Mouse (Mus musculus) liver, embryonic 13.5 days (tissue): ENCODE measurements around the gene Rlbp1. TPM values are rescaled to one million over a fixed set of nuclear protein-coding genes. Genes with fewer than 3 reads are reported as not detected.

ENCODE experiments used
- ATAC-seq: fragments of 200-750 bp; cut with Nextera tagmentation; 2 replicates; pipeline ENCODE4 v1.8.0; 2017; ENCODE audit warnings: low read depth, mild to moderate bottlenecking, moderate number of reproducible peaks, moderate library complexity
- DNase-seq: peaks from one replicate; pipeline ENCODE4 v3.0.0; 2022
- H3K27ac ChIP-seq: fragments of 300-500 bp; sonication (generic); 2 replicates; pipeline ENCODE4 v1.5.1; 2015; ENCODE audit warnings: moderate library complexity, mild to moderate bottlenecking, inconsistent platforms
- H3K27me3 ChIP-seq: fragments of 300-500 bp; sonication (generic); 2 replicates; pipeline ENCODE4 v1.6.1; 2015; ENCODE audit warnings: mild to moderate bottlenecking, inconsistent platforms
- H3K36me3 ChIP-seq: fragments of 300-500 bp; sonication (generic); 2 replicates; pipeline ENCODE4 v1.6.1; 2015; ENCODE audit warnings: mild to moderate bottlenecking, inconsistent platforms
- H3K4me1 ChIP-seq: fragments of 300-500 bp; sonication (generic); replicated peaks from 2 replicates; pipeline ENCODE4 v1.6.1; 2015; ENCODE audit warnings: inconsistent platforms
- H3K4me2 ChIP-seq: fragments of 300-500 bp; sonication (generic); 2 replicates; pipeline ENCODE4 v1.6.1; 2015; ENCODE audit warnings: inconsistent platforms, mild to moderate bottlenecking, moderate library complexity
- H3K4me3 ChIP-seq: fragments of 300-500 bp; sonication (generic); replicated peaks from 2 replicates; pipeline ENCODE4 v1.5.1; 2015; ENCODE audit warnings: mild to moderate bottlenecking, inconsistent platforms
- H3K9ac ChIP-seq: fragments of 300-500 bp; sonication (generic); 2 replicates; pipeline ENCODE4 v1.6.1; 2015; ENCODE audit warnings: mild to moderate bottlenecking, inconsistent platforms
- H3K9me3 ChIP-seq: fragments of 300-500 bp; sonication (generic); replicated peaks from 2 replicates; pipeline ENCODE4 v1.6.1; 2016; ENCODE audit warnings: inconsistent platforms
- WGBS: fragments of 180-500 bp; shearing (Covaris S2); methylation state at CpG from one replicate; pipeline ENCODE4 v1.1.7; 2015; ENCODE audit not compliant: insufficient replicate concordance; 5-methylcytosine and 5-hydroxymethylcytosine counted together
- polyA plus RNA-seq: library from polyadenylated mRNA; unstranded; fragments of >200 nt; fragmentation: Nextera tagmentation; extraction: Ambion mirVana; gene quantifications from 2 replicates; pipeline ENCODE4 v1.2.1, GENCODE M21; 2015

Gene Rlbp1
- polyA plus RNA-seq, 1 experiment from 2014 or later: 0.06 TPM

DNA sequence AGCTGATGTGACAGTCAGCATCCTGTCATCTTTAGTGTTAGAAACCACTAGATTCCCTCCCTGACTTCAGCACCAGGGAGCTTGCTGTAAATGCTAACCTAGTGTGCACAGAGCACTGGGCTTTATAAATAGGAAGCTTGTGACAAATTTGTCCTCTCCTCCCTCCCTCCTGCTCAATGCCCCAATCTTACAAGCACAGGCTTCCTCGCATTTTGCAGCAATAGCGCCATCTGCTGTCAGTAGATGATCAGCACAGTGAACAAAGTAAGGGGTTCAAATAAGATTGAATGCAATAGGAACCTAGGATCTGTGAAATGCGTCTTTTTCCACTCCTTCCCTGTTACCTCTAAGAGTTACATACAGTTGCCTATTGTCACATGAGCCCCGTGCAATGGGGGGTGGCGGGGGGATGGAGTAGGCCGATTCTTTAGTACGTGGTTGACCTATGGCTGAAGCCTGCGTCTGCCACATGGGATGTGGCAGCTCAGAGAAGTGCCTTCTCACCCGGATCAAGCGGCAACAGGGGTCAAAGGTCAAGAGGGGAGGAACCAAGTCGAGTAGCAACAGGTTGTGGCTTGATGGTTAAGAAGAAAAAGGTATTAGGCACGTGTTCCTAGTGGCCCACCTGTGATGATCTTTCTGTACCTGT is 37.0 kb downstream of the Rlbp1 start:
- H3K27ac ChIP-seq: no peak overlapping the region
- ATAC-seq: peak; percentile 34; the same call in 1 of the 2 replicates
- 53% methylated on average over 12 of the region's 12 CpGs for WGBS
- H3K27me3 ChIP-seq: no peaks in the 10 kb centered on the region
- H3K4me3 ChIP-seq: no peak overlapping the region
- H3K9ac ChIP-seq: no peak overlapping the region
- peak; percentile 54 for DNase-seq
- no peaks in the 10 kb centered on the region for H3K9me3 ChIP-seq
- no peaks in the 10 kb centered on the region for H3K4me1 ChIP-seq
- H3K36me3 ChIP-seq: peaks cover 89% of the 10 kb centered on the region
- no peak overlapping the region for H3K4me2 ChIP-seq

DNA sequence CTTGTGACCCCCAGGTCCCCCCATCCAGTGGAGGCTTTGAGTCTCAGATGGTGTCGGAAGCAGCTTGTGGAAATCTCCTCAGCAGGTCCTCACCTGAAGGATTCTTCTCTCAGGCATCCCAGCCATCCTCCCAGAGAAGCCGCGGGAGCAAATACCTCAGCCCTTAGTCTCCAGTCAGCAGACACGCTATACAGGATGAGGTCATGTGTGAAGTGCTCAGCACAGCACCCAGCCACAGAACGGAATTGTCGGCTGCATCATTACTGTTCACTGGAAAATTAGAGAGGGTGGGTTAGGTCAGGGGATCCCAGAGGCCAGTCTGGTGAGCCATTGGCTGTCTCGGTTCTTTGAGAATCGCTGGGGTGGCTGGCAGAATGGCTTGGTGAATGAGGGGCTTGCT is 38.0 kb downstream of the Rlbp1 start:
- Histone ChIP-seq H3K27me3 (no peaks in the 10 kb centered on the region), H3K9me3 (no peaks in the 10 kb centered on the region), H3K36me3 (peaks cover 85% of the 10 kb centered on the region), H3K4me3 (no peak overlapping the region), H3K27ac (no peak overlapping the region), H3K4me1 (no peaks in the 10 kb centered on the region), H3K9ac (no peak overlapping the region), H3K4me2 (no peak overlapping the region)
- ATAC-seq (no peak), DNase-seq (no peak)
- WGBS: 89% methylated on average over 8 of the region's 8 CpGs

DNA sequence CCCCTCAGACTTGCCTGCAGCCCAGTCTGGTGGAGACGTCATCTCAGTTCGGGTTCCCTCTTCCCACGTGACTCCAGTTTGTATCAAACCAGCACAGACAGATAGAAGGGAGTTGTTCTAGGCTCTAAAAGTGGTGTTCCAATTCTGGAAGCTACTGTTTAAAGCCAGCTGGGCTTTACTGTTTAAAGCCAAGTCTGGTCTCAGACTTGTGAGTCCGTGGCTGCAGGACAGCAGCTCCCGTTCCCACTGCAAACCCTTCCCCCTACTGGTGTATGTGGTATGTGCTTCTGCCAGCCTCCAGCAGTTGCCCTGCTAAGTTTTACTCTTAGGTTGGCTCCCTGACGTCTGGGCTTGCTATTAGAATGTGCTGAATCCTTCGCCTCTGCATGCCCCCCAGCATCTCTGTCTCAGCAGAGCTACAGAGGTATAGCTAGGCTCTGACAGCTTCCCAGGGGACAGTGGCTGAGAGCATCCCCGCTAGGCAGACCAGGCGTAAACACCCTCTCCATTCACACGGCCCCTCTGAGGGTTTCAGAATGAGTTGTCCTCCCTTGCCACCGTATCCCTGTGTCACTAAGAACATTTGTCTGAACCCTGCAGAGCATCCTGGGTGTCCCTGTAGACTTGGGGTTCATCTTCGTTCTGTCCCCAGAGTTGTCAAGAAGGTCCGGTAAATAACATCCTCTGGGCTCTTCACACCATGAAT is 39.6 kb downstream of the Rlbp1 start:
- Histone ChIP-seq H3K4me1 (no peaks in the 10 kb centered on the region), H3K36me3 (peaks cover 86% of the 10 kb centered on the region), H3K4me3 (no peak overlapping the region), H3K9me3 (no peaks in the 10 kb centered on the region), H3K27ac (no peak overlapping the region), H3K27me3 (no peaks in the 10 kb centered on the region), H3K4me2 (no peak overlapping the region), H3K9ac (no peak overlapping the region)
- 83% methylated on average over 13 of the region's 13 CpGs for WGBS
- DNase-seq (no peak), ATAC-seq (no peak)

DNA sequence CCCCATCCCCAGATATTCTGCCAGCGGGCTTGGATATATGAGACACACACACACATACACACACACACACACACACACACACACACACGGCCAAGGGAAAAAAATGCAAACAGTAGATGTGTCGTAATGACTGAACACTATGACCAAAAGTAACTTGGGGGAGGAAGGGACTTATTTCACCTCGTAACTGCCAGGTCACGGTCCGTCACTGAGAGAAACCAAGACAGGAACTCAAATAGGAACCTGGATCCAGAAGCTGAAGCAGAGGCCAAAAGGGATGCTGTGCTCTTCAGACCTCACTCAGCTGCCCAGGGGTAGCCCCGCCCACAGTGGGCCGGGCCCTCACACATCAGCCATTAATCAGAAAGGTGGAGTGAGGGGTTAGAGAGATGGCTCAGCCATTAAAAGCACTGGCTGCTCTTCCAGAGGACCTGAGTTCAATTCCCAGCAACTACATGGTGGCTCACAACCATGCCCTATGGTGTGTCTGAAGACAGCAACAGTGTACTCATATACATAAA is 40.2 kb downstream of the Rlbp1 start:
- H3K4me1 ChIP-seq: no peaks in the 10 kb centered on the region
- no peak for ATAC-seq
- H3K36me3 ChIP-seq: peaks cover 79% of the 10 kb centered on the region
- no peaks in the 10 kb centered on the region for H3K27me3 ChIP-seq
- H3K9ac ChIP-seq: no peak overlapping the region
- no peak overlapping the region for H3K4me2 ChIP-seq
- WGBS: 69% methylated on average over 8 of the region's 8 CpGs
- no peak overlapping the region for H3K4me3 ChIP-seq
- no peaks in the 10 kb centered on the region for H3K9me3 ChIP-seq
- DNase-seq: no peak
- no peak overlapping the region for H3K27ac ChIP-seq

DNA sequence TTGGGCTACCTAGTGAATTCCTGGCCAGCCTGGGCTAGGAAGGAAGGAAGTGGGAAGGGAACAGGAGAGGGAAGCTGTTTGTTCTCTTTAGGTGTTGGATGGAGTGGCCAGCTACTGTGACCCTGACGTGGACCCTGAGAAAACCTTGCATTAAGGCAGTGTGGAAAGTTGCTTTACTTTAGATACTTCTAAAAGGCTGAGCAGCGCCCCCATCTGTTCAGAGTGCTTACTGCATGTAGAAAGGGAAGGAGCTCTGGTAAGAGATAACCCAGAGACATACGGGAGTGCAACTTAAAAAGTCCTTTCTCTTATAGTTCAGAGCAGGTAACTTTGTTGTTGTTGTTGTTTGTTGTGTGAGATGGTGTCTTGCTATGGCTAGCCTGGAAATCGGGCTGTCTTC is 40.9 kb downstream of the Rlbp1 start:
- 48% methylated on average over 4 of the region's 4 CpGs for WGBS

DNA sequence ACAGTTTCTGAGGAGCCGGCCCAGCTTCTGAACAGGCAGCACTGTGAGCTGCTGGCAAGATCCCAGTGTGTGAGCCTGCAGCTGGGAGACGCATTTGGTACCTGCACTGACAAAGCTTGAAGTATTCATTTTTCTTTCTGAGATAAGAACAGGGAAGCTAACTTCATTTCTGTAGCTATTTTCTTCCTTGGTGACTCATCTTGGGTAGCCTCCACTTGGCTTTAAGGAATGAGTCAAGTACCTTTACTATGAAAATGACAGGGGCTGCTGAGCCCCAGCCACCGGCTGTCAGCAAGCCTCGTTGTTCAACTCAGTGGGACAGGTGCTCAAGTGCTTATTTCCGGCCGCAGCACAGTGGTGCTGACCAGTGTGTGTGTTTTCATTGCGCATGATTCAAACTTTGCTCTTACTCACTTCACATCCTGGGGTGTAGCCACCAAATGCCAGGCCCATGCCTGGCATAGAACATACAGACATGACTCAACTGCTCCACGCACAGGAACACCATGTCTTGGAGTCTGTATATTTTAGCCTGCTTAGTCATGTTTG is 50.4 kb downstream of the Rlbp1 start:
- Histone ChIP-seq H3K4me2 (no peak overlapping the region), H3K9ac (no peak overlapping the region), H3K4me1 (no peaks in the 10 kb centered on the region), H3K36me3 (peaks cover 39% of the 10 kb centered on the region), H3K27me3 (no peaks in the 10 kb centered on the region), H3K4me3 (no peak overlapping the region), H3K27ac (no peak overlapping the region), H3K9me3 (no peaks in the 10 kb centered on the region)
- WGBS: 92% methylated on average over 8 of the region's 8 CpGs
- ATAC-seq: no peak
- no peak for DNase-seq

More for the DNA sequence above, 40.9 kb downstream of the Rlbp1 start:
- ATAC-seq (no peak), DNase-seq (peak; percentile 43)
- Histone ChIP-seq H3K27me3 (no peaks in the 10 kb centered on the region), H3K4me3 (no peak overlapping the region), H3K4me2 (no peak overlapping the region), H3K9me3 (no peaks in the 10 kb centered on the region), H3K36me3 (peaks cover 72% of the 10 kb centered on the region), H3K4me1 (no peaks in the 10 kb centered on the region), H3K9ac (no peak overlapping the region), H3K27ac (no peak overlapping the region)

DNA sequence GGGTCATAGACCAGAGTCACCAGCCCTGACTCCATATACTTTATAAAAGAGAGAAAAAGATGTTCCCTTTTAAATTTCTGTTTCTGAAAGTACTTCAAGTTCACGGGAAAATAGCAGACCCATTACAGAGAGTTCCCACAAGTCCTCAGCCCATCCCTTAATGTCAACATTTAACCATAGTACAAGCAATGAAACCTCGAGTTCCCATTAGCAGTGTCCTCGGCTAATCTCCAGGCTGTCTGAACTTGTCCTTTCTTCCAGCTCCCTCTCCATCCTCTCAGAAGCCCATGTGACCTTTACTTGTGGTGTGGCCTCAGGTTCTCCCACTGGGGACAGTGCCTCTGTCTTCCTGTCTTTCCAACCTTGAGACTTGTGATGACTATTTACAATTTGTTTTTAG is 53.4 kb downstream of the Rlbp1 start:
- DNase-seq: no peak
- Histone ChIP-seq H3K27me3 (no peaks in the 10 kb centered on the region), H3K4me2 (no peak overlapping the region), H3K36me3 (peaks cover 66% of the 10 kb centered on the region), H3K4me1 (no peaks in the 10 kb centered on the region), H3K9ac (no peak overlapping the region), H3K27ac (no peak overlapping the region), H3K4me3 (no peak overlapping the region), H3K9me3 (no peaks in the 10 kb centered on the region)
- 74% methylated on average over 3 of the region's 3 CpGs for WGBS
- no peak for ATAC-seq

DNA sequence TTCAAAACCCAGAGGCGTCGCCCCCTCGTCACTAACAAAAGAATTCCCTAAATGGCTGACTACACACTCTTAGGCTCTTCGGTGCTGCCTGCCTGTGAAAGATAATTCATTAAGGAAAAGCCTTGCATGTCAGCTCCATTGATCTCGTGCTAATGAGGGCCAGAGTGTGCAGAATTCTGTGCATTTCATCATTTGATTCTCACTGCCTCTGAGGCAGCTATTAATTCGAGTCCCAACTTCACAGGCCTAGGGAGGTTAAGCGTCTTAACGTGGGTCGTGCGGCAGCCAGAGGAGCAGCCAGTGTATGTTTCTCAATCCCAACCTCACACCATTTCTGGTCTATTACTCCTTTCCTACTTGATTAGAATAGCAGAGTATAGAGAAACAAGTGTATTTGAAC is 55.7 kb downstream of the Rlbp1 start:
- Histone ChIP-seq H3K9me3 (no peaks in the 10 kb centered on the region), H3K4me2 (no peak overlapping the region), H3K27me3 (no peaks in the 10 kb centered on the region), H3K9ac (no peak overlapping the region), H3K36me3 (peaks cover 78% of the 10 kb centered on the region), H3K4me1 (no peaks in the 10 kb centered on the region), H3K27ac (no peak overlapping the region), H3K4me3 (no peak overlapping the region)
- DNase-seq (no peak), ATAC-seq (no peak)
- WGBS: 87% methylated on average over 10 of the region's 10 CpGs

DNA sequence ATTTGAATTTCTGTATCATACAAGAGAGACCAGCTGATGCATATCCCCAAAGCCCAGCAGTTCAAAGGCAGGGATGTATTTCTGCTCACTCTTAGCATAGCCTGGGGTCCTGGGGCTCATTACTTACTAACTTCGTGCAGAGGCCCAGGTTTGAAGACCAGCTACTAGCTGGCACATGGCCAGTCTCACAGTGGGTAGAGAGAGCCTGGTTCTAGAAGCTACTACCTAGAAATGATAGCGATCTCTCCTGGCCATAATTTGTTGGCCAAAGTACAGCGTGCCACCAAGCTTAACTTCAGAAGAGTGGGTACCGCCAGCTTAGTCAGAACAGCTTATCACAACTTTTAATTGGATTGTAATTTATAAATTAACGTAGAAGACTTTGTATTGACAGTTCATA is 58.1 kb downstream of the Rlbp1 start:
- H3K9ac ChIP-seq: no peak overlapping the region
- no peak overlapping the region for H3K4me3 ChIP-seq
- H3K36me3 ChIP-seq: peaks cover 88% of the 10 kb centered on the region
- WGBS: 87% methylated on average over 5 of the region's 5 CpGs
- no peak overlapping the region for H3K4me2 ChIP-seq
- ATAC-seq (no peak), DNase-seq (no peak)
- no peaks in the 10 kb centered on the region for H3K9me3 ChIP-seq
- no peak overlapping the region for H3K27ac ChIP-seq
- no peaks in the 10 kb centered on the region for H3K4me1 ChIP-seq
- no peaks in the 10 kb centered on the region for H3K27me3 ChIP-seq
